Mouse (Mus musculus) gastrocnemius, postnatal 14 days (tissue): ENCODE results near the gene Krtap24-1. TPM values are rescaled to one million over a fixed set of nuclear protein-coding genes. Genes with fewer than 3 reads are reported as not detected.

Experiments used
- DNase-seq: peaks from one replicate; pipeline ENCODE4 v3.0.0; 2021; ENCODE audit warnings: mixed read lengths
- intact Hi-C: fragments of 180-260 bp; cut with DNase I; formaldehyde crosslinking; loops from one replicate; pipeline ENCODE4 v1.15.1; 2025; ENCODE audit warnings: low total_unique reads
- total RNA-seq, 2 experiments: library from RNA; stranded (reverse); gene quantifications; 2 replicates each; pipeline ENCODE4 v1.2.3; 2021

Gene Krtap24-1
- total RNA-seq, 2 experiments from 2014 or later: not detected

DNA sequence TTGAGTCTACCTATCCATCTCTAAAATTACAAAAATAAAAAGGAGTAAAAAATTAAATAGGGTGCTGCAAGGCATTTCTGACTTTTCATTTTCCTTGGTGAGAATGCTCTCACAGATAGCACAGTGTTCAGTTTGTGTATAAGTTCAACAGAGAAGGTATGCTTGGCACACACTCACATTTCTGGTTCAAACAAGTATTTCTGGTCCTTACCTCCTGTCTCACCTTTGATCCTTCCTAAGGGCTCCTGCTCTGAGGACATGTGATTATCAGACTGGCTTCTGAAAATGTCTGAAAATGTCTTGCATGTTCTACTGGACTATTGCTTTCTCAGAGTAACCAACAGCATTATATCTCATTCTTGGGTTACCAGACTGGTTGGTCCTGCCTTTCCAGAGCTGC lies 41.9 kb downstream of the Krtap24-1 start:
- intact Hi-C loops: no loop called here
- no peak for DNase-seq

DNA sequence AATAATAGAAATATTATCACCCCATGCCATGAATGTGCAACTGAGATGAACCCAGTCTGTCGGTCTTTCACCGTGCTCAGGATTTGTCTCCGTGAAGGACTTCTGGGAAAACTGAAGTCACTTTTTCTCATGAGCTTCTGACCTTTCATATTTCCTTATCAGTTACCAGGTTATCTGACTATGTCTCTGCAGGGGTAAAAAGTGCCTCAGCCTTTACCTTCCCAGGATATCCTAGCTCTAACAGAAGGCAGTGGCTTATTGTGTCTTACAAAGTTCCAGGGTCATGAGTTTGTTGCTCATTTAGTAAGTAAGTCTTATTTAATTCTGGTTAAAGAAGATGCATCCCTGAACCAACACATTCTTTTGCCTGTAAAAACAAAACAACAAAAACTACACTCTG lies 42.3 kb downstream of the Krtap24-1 start:
- no peak for DNase-seq
- intact Hi-C loops: no loop called here

DNA sequence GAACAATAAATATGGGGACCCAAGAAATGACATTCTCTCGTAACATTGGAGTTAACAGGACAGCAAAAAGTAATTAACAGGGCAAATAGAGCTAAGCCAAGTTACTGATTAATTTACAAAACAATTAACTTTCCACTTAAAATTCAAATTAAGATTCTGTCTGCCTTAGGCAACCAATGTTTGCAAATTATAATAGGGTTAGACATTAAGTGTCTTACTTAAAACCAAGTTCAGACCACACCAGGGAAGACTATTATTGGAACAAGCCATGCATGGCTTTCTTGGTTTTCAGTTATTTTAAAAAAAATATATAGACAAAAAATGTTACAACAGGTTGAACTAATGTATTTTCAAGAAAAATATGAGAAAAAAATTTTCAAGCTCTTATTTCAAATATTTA lies 43.0 kb downstream of the Krtap24-1 start:
- no peak for DNase-seq
- intact Hi-C loops: no loop called here

DNA sequence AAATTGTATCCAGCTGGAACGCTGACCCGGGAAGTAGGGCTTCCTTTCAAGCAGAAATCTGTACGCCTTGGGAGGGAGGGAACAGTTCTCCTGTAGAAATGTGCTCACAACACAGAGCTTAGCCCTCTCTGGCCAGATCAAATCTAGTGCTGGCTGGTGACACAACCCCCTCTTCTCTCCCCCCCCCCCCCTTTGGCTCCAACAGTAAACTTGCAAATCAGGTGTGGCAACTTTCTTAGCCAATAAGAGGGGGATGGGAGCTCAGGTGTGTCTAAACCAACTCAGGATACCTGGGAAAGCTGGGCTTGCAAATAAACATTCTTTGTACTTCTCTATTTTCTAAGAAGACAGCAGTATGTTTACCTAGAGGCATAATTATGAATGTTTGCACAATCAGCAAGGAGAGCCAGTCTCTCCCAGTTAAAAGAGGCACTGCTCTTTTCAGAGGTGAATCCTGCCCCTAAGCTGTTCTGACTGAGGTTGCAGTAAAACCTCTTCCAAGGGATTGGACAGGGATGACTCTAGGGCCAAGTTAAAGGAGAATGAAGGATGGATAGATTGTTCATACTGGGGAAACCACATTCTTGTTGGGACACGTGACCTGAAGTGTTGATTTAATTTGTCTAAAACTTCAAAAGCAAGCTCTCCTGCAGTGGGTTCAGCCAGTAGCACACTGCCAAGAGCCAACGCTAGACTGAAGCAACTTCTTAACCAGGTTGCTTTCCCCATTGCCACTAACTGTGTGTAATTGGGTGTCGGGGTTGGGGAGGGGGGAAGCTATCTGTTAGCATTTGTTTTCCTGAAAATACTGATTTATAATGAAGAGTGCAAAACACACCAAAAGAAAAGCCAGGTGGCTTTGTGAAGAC lies 48.8 kb downstream of the Krtap24-1 start, which contains the start of gene Cldn8:
Gene Cldn8, minus strand, starts transcription at position 139 of the 869 bp plus-strand sequence.
- DNase-seq: no peak
- intact Hi-C loops: no loop called here

DNA sequence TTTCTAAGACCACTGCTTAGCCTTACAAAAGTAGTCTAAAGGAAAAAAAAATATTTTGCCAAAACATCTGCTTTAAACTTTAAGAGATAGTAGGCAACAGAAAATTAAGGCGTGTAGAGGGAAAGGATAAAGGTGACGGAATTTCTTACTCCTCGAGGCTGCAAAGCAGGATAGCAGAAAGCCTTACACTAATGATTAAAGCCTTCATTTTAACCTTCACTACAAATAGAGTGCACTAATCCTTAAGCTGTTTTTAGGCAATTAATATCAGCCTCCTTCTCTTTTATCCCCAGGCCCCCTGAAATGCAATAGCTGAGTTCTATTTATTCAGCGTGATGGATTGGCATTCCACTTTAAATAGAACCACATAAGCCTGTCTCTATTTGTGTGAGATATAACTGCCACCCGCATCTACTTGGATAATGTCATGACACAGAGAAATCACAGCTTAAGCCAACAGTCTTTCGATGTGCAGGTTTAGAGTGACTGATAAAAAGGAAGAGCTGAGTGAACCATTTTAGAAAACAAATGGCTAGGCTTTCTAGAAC lies 50.4 kb downstream of the Krtap24-1 start:
- no peak for DNase-seq
- intact Hi-C loops: no loop called here

Other genes with a start within 250 kb of the Krtap24-1 start
- gene Cldn17, start 105.3 kb downstream of the Krtap24-1 start, total RNA-seq: not detected
- not detected for gene Cldn8, start 49.1 kb downstream of the Krtap24-1 start, total RNA-seq
- not detected for gene 2310079G19Rik, start 15.4 kb upstream of the Krtap24-1 start, total RNA-seq
- gene Krtap26-1, start 35.5 kb upstream of the Krtap24-1 start, total RNA-seq: not detected
- not detected for gene Krtap27-1, start 59.4 kb upstream of the Krtap24-1 start, total RNA-seq
- gene 2310061N02Rik, start 95.7 kb upstream of the Krtap24-1 start, total RNA-seq: not detected
- gene Krtap13-1, start 116.6 kb upstream of the Krtap24-1 start, total RNA-seq: not detected
- gene Krtap13, start 139.4 kb upstream of the Krtap24-1 start, total RNA-seq: not detected
- not detected for gene 2310034C09Rik, start 146.6 kb upstream of the Krtap24-1 start, total RNA-seq
- not detected for gene 2310057N15Rik, start 161.9 kb upstream of the Krtap24-1 start, total RNA-seq
- not detected for gene Gm5965, start 165.6 kb upstream of the Krtap24-1 start, total RNA-seq
- not detected for gene Gm20741, start 199.9 kb upstream of the Krtap24-1 start, total RNA-seq
- not detected for gene Krtap15, start 207.9 kb upstream of the Krtap24-1 start, total RNA-seq
- not detected for gene Krtap14, start 213.9 kb upstream of the Krtap24-1 start, total RNA-seq